Mouse (Mus musculus) ovary, adult 2 months (tissue): Measurements from ENCODE around the gene Col18a1. TPM values are rescaled to one million over a fixed set of nuclear protein-coding genes. Genes with fewer than 3 reads are reported as not detected.

Source experiments
- polyA plus RNA-seq: library from polyadenylated mRNA; depleted of rRNA; stranded (reverse); fragments of >200 nt; gene quantifications from 2 replicates; pipeline ENCODE4 v1.2.3, GENCODE M21; 2012; rRNA removed

The Col18a1 gene
- 97.9 and 111 TPM in 2 replicates for polyA plus RNA-seq

GRCm38 (mm10) chr10:77165963-77166717 lies at the start of gene Col18a1:
Gene Col18a1, minus strand, starts transcription at chr10:77166548.

GRCm38 (mm10) chr10:77031768-77032375 lies 134.5 kb downstream of the Col18a1 start, which contains the start of gene Slc19a1:
Gene Slc19a1, plus strand, starts transcription at chr10:77032241.

Other genes with a start within 250 kb of the Col18a1 start
- gene Pcbp3, start 204.7 kb downstream of the Col18a1 start, polyA plus RNA-seq = 9.3 and 11.6 TPM in 2 replicates
- gene Slc19a1, start 134.3 kb downstream of the Col18a1 start, polyA plus RNA-seq = 120 and 146 TPM in 2 replicates
- gene Pofut2, start 92.7 kb upstream of the Col18a1 start, polyA plus RNA-seq = 137 and 141 TPM in 2 replicates